Mouse (Mus musculus) testis, adult 2 months (tissue): ENCODE results near the gene Cldnd1.

Source experiments
- CTCF ChIP-seq: fragments of 200-500 bp; IDR thresholded peaks from 2 replicates; pipeline ENCODE4 v1.5.1; 2012; ENCODE audit warnings: low read depth, mild to moderate bottlenecking, inconsistent platforms, low read length, moderate library complexity; ENCODE audit not compliant: control insufficient read depth, insufficient read depth, insufficient replicate concordance
- POLR2A ChIP-seq: fragments of 200-500 bp; IDR thresholded peaks from 2 replicates; pipeline ENCODE4 v1.6.1; 2012; ENCODE audit warnings: low read depth, mild to moderate bottlenecking, inconsistent platforms, low read length, moderate library complexity; ENCODE audit not compliant: control insufficient read depth

- no peak for TF ChIP-seq CTCF
- TF ChIP-seq POLR2A = no peak
Measured at GRCm38 (mm10) chr16:58751314-58751713, 23.6 kb downstream of the Cldnd1 start.
